Mouse (Mus musculus): ENCODE results near the gene Mroh2a.

GRCm38 (mm10) chr1:88275698-88276523, 49.1 kb downstream of the Mroh2a start:
- TF ChIP-seq CTCF (conservative IDR thresholded peaks at IDR 0.05; ENCODE audit: insufficient read depth, insufficient read length, low read depth, low read length) (no peak), POLR2A (IDR thresholded peaks at IDR 0.05; ENCODE audit: low read depth, low read length) (no peak)

Measured in kidney, adult 2 months (tissue).